Mouse (Mus musculus) c-Kit-positive CD71-negative TER-119-negative erythroid progenitor cells, embryonic 14.5 days (primary cell): ENCODE data around the gene Txnrd3.

ENCODE experiments used
- DNase-seq: peaks from one replicate; pipeline ENCODE4 v3.0.0-alpha.2; 2013; ENCODE audit warnings: low read depth

The Txnrd3 gene

DNA sequence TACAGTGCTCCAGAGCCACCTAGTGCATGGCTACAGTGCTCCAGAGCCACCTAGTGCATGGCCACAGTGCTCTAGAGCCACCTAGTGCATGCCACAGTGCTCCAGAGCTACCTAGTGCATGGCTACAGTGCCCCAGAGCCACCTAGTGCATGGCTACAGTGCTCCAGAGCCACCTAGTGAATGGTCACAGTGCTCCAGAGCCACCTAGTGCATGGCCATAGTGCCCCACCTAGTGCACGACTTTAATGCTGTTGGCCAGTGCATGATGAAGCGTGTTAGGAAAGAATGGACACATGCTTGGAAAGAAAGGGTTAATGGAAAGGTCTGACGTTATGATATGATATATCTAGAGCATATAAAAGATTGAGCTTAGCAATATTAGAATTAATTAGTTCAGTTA lies 14.6 kb downstream of the Txnrd3 start:
- DNase-seq = no peak

- DNase-seq = no peak
Observed at GRCm38 (mm10) chr6:89658931-89659330, 15.1 kb downstream of the Txnrd3 start.

- no peak for DNase-seq
Observed at GRCm38 (mm10) chr6:89659692-89660423, 16.1 kb downstream of the Txnrd3 start.

GRCm38 (mm10) chr6:89660490-89660889 lies 16.7 kb downstream of the Txnrd3 start:
- DNase-seq = no peak

GRCm38 (mm10) chr6:89662521-89662920 lies 18.7 kb downstream of the Txnrd3 start:
- no peak for DNase-seq

GRCm38 (mm10) chr6:89665155-89665554 lies 21.4 kb downstream of the Txnrd3 start:
- DNase-seq = no peak

GRCm38 (mm10) chr6:89665667-89666066 lies 21.9 kb downstream of the Txnrd3 start:
- DNase-seq = no peak

DNA sequence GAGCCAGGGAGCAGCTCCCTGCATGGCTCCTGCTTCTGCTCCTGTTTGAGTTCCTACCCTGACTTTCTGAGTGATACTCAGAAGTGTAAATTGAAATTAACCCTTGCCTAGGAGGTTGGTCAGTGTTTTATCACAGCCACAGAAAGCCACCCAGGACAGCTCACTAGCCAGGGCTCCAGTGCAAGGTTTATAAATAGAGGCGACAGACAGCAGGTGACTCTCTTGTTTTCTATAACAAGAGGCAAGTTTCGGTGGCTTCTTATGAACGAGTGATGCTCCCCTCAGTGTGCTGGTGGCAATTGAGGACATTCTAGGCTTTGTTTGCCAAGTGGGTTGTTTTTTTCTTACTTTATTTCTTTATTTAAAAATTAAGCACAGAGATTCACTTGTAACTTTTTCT lies 23.2 kb downstream of the Txnrd3 start:
- no peak for DNase-seq

GRCm38 (mm10) chr6:89669556-89669955 lies 25.8 kb downstream of the Txnrd3 start:
- DNase-seq = no peak

DNA sequence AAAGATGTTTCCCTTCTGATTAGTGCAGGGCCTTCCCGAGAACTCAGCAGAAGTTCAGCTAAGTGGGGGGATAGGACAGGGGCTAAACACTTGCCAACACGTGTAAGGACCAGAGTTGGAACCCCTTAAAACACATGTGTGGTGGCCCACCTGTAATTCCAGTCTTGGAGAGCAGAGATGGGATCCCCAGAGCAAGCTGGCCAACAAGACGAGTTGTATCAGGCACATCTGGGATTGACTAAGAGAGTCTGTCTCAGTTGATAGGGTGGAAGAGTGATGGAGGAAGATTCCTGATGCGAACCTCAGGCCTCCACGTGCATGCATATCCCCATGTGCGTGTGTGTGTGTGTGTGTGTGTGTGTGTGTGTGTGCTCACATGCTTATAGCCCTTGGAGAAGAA lies 27.6 kb downstream of the Txnrd3 start:
- no peak for DNase-seq

- DNase-seq = no peak
Observed at GRCm38 (mm10) chr6:89672641-89673040, 28.9 kb downstream of the Txnrd3 start.

- no peak for DNase-seq
Observed at GRCm38 (mm10) chr6:89673135-89673780, 29.5 kb downstream of the Txnrd3 start.

GRCm38 (mm10) chr6:89678522-89678921 lies 34.7 kb downstream of the Txnrd3 start:
- no peak for DNase-seq

DNA sequence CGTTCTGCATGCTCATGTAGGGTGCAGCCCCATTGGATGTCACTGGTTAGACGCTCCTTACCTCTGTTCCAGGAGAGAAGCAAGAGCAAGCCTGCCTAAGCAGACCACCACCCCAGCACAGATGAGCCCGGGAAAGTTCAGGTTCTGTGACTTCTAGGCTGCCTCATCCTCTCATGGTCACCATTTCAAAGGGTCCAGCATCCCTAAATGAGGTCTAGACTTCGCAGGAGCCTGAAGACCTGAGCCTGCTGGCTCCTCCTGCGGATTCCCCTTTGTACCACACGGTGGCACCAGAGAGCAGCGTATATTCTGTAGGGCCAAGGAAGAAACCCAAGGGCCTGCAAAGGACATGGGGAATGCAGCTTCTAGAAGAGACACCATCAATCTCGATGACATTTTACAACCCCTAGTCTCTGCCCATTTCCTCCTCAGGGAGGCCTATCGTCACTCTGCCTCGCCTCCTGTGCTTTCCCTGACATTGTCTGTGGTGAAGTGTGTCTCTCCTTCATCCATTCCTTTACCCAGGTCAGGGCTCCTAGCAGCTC lies 35.6 kb downstream of the Txnrd3 start:
- DNase-seq = peak; percentile 53

GRCm38 (mm10) chr6:89680155-89680554 lies 36.4 kb downstream of the Txnrd3 start:
- peak; percentile 58 for DNase-seq

DNA sequence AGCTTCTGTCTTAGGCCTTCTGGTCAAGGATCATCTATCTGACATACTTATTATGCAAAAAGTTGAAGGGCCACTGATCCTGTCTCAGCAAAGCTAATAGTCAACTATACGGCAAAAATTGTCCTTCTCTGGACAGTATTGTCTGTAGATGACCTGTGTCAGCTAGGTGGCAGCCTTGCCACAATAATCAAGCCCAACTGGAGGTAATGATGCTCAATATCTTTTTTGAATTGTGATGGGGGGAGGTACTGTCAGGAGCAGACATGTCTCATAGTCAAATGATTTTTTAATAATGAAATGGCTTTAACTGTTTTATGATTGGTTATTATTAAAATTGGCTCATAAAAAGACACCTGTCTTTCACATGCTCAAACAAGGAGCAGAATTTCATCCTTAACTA lies 40.4 kb downstream of the Txnrd3 start:
- DNase-seq = no peak

GRCm38 (mm10) chr6:89687100-89687499 lies 43.3 kb downstream of the Txnrd3 start:
- DNase-seq = no peak

GRCm38 (mm10) chr6:89706624-89707023 lies 62.8 kb downstream of the Txnrd3 start:
- DNase-seq = no peak

DNA sequence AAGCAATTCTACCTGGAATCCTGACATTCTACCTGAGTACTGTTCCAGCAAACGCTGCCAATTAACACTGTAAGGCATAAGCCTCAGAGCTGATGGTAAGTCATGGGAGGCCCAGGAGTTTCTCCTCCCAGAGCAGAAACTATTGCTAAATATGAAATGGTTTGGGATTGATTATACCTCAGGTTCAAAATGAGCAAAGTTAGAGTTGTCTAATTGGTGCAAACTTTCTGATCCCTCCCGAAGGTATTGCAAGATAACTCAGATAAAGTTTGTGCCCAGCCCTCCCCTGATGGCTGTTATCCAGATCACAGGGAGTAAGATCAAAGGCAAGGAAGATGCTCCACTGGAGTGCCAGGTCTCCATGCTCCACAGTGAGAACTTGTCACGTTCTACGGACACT lies 63.5 kb downstream of the Txnrd3 start, which contains the start of gene Vmn1r40:
TSS of gene Vmn1r40 (plus strand) at position 301 of the 400 bp plus-strand sequence.
- DNase-seq = no peak

DNA sequence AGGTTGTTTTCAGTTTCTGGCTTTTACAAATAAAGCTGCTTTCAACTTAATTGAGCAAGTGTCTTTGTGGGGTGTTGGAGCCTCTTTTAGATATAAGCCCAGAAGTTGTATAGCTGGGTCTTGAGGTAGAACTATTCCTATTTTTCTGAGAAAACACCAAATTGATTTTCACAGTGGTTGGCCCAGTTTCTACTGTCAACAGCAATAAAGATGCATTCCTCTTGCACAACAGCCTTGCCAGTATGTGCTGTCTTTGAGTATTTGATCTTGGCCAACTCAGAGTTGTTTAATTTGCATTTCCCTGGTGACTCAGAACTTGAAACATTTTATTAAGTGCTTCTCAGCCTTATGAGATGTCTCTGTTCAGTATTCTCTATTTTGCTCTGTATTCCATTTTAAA lies 74.3 kb downstream of the Txnrd3 start:
- no peak for DNase-seq
